Mouse (Mus musculus) stomach, embryonic 16.5 days (tissue): ENCODE data around the gene Pip4p1. TPM values are rescaled to one million over a fixed set of nuclear protein-coding genes. Genes with fewer than 3 reads are reported as not detected.
A peak's percentile ranks its signal among the peaks of the same experiment; 100 is the strongest.
"Not testable (repeated sequence)": the region's sequence is repeated elsewhere in the genome, so short reads cannot be mapped to it uniquely, and the experiment has no call there.

Experiments used
- ATAC-seq: fragments of 200-750 bp; cut with Nextera tagmentation; 2 replicates; pipeline ENCODE4 v1.8.0; 2017; ENCODE audit warnings: moderate number of reproducible peaks, moderate TSS enrichment; ENCODE audit not compliant: insufficient read depth, low FRiP score
- H3K27ac ChIP-seq: fragments of 300-500 bp; sonication (generic); 2 replicates; pipeline ENCODE4 v1.5.1; 2014; ENCODE audit warnings: low read length
- H3K27me3 ChIP-seq: fragments of 300-500 bp; sonication (generic); 2 replicates; pipeline ENCODE4 v1.6.1; 2014; ENCODE audit warnings: low read length, control low read depth, mixed read lengths; ENCODE audit not compliant: control insufficient read depth, insufficient read depth
- H3K36me3 ChIP-seq: fragments of 300-500 bp; sonication (generic); 2 replicates; pipeline ENCODE4 v1.6.1; 2014; ENCODE audit warnings: low read length; ENCODE audit not compliant: control insufficient read depth, insufficient read depth
- H3K4me1 ChIP-seq: fragments of 300-500 bp; sonication (generic); 2 replicates; pipeline ENCODE4 v1.6.1; 2014; ENCODE audit warnings: low read length, control low read depth, mixed read lengths; ENCODE audit not compliant: control insufficient read depth, insufficient read depth
- H3K4me2 ChIP-seq: fragments of 300-500 bp; sonication (generic); 2 replicates; pipeline ENCODE4 v1.6.1; 2014; ENCODE audit warnings: low read depth, low read length, mixed read lengths
- H3K4me3 ChIP-seq: fragments of 300-500 bp; sonication (generic); replicated peaks from 2 replicates; pipeline ENCODE4 v1.5.1; 2014; ENCODE audit warnings: mild to moderate bottlenecking, low read length
- H3K9ac ChIP-seq: fragments of 300-500 bp; sonication (generic); 2 replicates; pipeline ENCODE4 v1.6.1; 2014; ENCODE audit warnings: low read length
- H3K9me3 ChIP-seq: fragments of 300-500 bp; sonication (generic); replicated peaks from 2 replicates; pipeline ENCODE4 v1.6.1; 2016; ENCODE audit warnings: low read length, control low read depth; ENCODE audit not compliant: control insufficient read depth
- WGBS: fragments of 180-500 bp; shearing (Covaris S2); extraction: QIAGEN DNeasy Blood & Tissue Kit; methylation state at CpG from one replicate; pipeline ENCODE4 v1.1.7; 2014; 5-methylcytosine and 5-hydroxymethylcytosine counted together
- polyA plus RNA-seq: library from polyadenylated mRNA; unstranded; fragments of >200 nt; fragmentation: Nextera tagmentation; extraction: Ambion mirVana; gene quantifications from 2 replicates; pipeline ENCODE4 v1.2.1, GENCODE M21; 2015

Pip4p1 gene
- 45.2 and 47.6 TPM in 2 replicates for polyA plus RNA-seq

DNA sequence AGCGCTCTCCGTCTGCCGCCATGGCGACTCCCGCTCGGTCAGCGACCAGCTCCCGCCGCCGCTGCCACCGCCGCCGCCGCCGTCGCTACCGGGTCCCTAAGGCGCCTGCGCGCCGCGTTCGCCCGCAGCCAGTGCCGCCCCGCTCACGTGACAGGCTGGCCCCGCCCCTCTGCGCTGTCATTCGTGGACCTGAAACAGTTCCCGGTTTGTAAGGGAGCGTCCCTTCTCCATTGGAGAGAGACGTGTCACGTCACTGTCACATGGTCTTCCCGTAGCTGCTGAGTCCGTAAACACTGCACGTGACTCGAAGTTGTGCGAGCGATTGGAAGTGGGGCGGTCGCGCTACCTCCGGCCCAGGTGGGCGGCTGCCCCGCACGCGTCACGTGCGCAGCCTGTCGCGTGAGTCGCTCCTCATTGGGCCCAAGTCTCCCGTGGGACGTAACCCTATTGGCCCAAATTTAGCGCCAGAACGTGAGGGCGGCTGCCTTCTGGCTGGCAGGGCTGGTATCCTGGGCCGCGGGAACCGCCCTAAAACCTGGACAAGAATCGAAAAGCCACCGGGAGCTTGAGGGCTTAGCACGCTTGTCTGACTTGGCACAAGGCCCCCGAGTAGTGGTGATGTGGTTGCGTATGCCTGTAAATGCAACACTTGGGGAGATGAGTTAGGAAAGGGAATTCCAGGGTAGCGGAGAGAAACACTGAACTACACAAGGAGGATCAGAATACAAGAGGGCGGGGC, at the start of gene Pip4p1, which contains the start of gene Pnp:
Gene Pip4p1 (minus strand): TSS at position 103 of the 739 bp plus-strand sequence.
Gene Pnp (plus strand): TSS at position 329 of the 739 bp plus-strand sequence.
- Histone ChIP-seq H3K9ac (peak within 1 kb of the TSS; percentile 98), H3K9me3 (no peaks in the 10 kb centered on the region), H3K4me1 (peaks cover 10% of the 10 kb centered on the region), H3K4me3 (peak within 1 kb of the TSS; percentile 99), H3K27ac (peak within 1 kb of the TSS; percentile 96), H3K27me3 (no peaks in the 10 kb centered on the region), H3K4me2 (peak within 1 kb of the TSS; percentile 83), H3K36me3 (peaks cover 18% of the 10 kb centered on the region; the same call in 1 of the 2 replicates)
- ATAC-seq: peak; percentile 99
- WGBS: under 1% methylated on average over 67 of the region's 68 CpGs

DNA sequence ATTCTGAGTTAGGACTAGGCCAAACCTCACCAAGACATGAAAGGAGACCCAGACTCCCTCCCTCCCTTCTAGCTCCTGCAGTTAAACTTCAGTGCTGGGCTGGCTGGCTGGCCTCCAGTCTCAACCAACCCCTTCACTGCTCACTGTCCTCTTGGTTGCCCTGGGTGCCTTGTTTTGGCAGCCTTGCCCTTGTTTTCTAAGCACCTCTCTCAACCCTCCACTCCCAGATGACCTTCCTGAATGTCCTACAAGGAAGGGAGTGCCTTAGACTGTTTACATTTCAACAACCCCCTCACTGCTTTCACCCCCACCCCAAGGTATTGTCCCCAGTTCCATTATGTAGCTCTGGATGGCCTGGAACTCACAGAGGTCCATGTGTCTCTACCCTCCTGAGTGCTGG, 49.0 kb upstream of the Pip4p1 start:
- H3K9me3 ChIP-seq: no peaks in the 10 kb centered on the region
- no peak overlapping the region for H3K27ac ChIP-seq
- no peak overlapping the region for H3K4me3 ChIP-seq
- no peak overlapping the region for H3K4me2 ChIP-seq
- no peaks in the 10 kb centered on the region for H3K36me3 ChIP-seq
- H3K4me1 ChIP-seq: no peaks in the 10 kb centered on the region
- no peaks in the 10 kb centered on the region for H3K27me3 ChIP-seq
- no peak for ATAC-seq
- no peak overlapping the region for H3K9ac ChIP-seq

DNA sequence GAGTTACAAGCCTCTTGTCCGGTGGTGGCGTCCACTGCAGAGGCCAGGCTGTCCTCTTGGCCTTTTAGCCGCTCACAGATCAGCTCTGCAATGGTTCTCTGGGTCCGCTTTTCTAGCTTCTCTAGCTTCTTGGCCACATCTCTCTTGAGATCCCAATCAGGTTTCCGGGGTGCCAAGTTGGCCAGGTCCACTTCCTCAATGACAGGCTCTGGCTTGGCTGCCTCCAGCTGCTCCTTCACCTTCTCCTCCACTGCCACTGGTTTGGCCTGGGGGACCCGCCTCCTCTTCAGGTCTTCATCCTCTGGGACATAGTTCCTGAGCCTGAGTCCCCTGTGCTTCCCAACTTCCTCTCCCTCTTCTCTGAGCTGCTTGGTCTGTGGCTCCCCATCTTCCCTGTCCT, 47.8 kb upstream of the Pip4p1 start:
- ATAC-seq, H3K27ac ChIP-seq, H3K9me3 ChIP-seq, H3K4me1 ChIP-seq, H3K4me2 ChIP-seq, H3K36me3 ChIP-seq, H3K27me3 ChIP-seq, H3K4me3 ChIP-seq, H3K9ac ChIP-seq: not testable (repeated sequence)
- 90% methylated on average over 6 of the region's 6 CpGs for WGBS

DNA sequence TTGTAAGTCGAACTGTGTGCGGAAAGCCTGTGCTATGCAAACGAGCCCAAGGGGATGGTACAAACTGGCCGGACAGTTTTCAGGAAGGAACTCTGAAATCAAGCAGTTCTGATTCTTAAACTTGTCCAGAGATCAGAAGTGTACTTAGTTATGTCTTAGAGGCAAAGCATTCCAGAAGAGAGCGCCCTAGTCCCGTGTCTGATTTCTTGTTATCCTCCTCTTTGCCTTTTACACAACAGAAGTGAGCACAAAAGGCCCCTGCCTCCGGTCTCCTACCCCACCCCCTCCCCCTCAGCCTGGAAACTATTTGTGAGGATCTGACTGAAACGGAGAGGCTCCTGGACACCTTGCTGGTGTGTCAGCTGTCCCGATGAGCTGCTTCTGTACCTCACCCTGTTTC, 46.0 kb upstream of the Pip4p1 start:
- H3K36me3 ChIP-seq: no peaks in the 10 kb centered on the region
- no peak overlapping the region for H3K27ac ChIP-seq
- 0 out of 2 replicates have a peak overlapping the region, but pooled peaks have one; percentile 41 for H3K9ac ChIP-seq
- no peak for ATAC-seq
- no peaks in the 10 kb centered on the region for H3K9me3 ChIP-seq
- WGBS: 31% methylated on average over 9 of the region's 9 CpGs
- H3K27me3 ChIP-seq: no peaks in the 10 kb centered on the region
- no peak overlapping the region for H3K4me2 ChIP-seq
- no peaks in the 10 kb centered on the region for H3K4me1 ChIP-seq
- H3K4me3 ChIP-seq: no peak overlapping the region

DNA sequence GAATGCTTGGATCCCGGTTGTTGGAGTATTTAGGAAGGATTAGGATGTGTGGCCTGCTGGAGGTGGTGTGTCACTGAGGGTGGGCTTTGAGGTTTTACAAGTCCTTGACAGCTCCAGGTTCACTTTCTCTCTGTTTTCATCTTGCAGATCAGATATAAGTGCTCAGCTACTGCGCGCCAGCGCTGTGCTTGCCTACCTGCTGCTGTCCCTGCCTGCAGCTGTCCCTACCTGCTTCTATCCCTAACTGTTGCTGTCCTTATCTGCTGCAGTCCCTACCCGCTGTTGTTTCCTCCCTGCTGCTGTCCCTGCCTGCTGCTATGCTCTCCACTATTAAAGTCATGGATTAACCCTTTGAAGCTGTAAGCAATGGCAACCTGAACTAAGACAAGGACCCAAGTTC, 44.3 kb upstream of the Pip4p1 start:
- H3K36me3 ChIP-seq: no peaks in the 10 kb centered on the region
- WGBS: 64% methylated on average over 5 of the region's 5 CpGs
- no peak overlapping the region for H3K4me2 ChIP-seq
- H3K9ac ChIP-seq: no peak overlapping the region
- H3K4me1 ChIP-seq: no peaks in the 10 kb centered on the region
- H3K27ac ChIP-seq: no peak overlapping the region
- H3K4me3 ChIP-seq: no peak overlapping the region
- H3K27me3 ChIP-seq: no peaks in the 10 kb centered on the region
- no peak for ATAC-seq
- no peaks in the 10 kb centered on the region for H3K9me3 ChIP-seq

DNA sequence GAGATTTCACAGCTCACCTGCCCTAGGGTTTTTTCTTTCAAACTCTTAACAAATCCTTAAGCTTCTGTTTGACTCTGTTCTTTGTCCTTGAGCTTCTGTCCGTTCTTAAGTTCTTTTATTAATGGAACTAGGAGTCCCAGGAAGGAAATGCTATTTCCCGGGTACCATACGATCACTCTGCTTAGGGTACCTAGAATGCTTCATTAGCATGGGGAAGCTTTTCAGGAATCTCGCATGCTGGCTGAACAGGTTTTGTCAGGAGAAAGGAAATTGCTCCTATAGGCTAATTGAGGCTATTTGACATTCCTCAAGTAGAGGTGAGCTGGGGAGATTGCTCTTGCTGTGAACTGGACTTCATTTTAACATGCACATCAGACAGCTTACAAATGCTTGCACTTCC, 43.0 kb upstream of the Pip4p1 start:
- H3K9ac ChIP-seq: no peak overlapping the region
- H3K4me2 ChIP-seq: no peak overlapping the region
- WGBS: 35% methylated on average over 4 of the region's 4 CpGs
- H3K4me1 ChIP-seq: no peaks in the 10 kb centered on the region
- H3K27ac ChIP-seq: no peak overlapping the region
- H3K9me3 ChIP-seq: no peaks in the 10 kb centered on the region
- no peaks in the 10 kb centered on the region for H3K36me3 ChIP-seq
- H3K27me3 ChIP-seq: no peaks in the 10 kb centered on the region
- H3K4me3 ChIP-seq: no peak overlapping the region
- no peak for ATAC-seq

DNA sequence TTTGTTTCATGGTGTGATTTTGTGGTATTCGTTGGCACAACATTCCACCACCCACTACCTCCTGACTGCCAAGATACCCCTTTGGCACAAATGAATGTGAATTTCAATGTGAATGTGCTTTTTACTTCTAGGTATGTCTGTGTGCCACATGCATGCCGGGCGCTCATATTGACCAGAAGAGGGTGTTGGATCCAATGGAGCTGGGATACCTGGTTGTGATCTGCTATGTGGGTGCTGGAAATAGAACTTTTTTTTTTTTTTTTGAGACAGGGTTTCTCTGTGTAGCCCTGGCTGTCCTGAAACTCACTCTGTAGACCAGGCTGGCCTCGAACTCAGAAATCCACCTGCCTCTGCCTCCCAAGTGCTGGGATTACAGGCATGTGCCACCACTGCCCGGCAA, 42.4 kb upstream of the Pip4p1 start:
- not testable (repeated sequence) for H3K4me3 ChIP-seq, H3K4me1 ChIP-seq, H3K4me2 ChIP-seq, ATAC-seq, H3K9me3 ChIP-seq, H3K27me3 ChIP-seq, H3K9ac ChIP-seq, H3K27ac ChIP-seq, H3K36me3 ChIP-seq
- WGBS: 90% methylated on average over 5 of the region's 5 CpGs

DNA sequence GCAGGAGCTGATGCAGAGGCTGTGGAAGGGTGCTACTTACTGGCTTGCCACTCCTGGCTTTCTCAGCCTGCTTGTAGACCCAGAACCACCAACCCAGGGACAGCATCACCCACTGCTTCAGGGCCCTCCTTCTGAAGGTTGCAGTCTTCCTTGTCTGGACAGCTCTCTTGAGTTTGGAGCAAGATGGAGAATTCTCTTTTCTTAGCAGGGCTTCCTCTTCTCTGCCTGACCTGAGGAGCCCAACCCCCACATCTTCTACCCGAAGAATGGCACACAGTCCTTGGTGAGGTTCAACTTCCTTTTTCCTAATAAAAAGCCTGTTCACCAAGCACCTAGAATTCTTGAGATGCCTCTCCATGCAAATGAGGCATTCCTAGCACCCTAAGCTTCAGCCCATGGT, 40.2 kb upstream of the Pip4p1 start:
- ATAC-seq: no peak
- Histone ChIP-seq H3K27me3 (no peaks in the 10 kb centered on the region), H3K9me3 (no peaks in the 10 kb centered on the region), H3K36me3 (no peaks in the 10 kb centered on the region), H3K4me2 (no peak overlapping the region), H3K27ac (no peak overlapping the region), H3K4me3 (no peak overlapping the region), H3K4me1 (no peaks in the 10 kb centered on the region), H3K9ac (no peak overlapping the region)
- 58% methylated on average over 1 of the region's 1 CpGs for WGBS

DNA sequence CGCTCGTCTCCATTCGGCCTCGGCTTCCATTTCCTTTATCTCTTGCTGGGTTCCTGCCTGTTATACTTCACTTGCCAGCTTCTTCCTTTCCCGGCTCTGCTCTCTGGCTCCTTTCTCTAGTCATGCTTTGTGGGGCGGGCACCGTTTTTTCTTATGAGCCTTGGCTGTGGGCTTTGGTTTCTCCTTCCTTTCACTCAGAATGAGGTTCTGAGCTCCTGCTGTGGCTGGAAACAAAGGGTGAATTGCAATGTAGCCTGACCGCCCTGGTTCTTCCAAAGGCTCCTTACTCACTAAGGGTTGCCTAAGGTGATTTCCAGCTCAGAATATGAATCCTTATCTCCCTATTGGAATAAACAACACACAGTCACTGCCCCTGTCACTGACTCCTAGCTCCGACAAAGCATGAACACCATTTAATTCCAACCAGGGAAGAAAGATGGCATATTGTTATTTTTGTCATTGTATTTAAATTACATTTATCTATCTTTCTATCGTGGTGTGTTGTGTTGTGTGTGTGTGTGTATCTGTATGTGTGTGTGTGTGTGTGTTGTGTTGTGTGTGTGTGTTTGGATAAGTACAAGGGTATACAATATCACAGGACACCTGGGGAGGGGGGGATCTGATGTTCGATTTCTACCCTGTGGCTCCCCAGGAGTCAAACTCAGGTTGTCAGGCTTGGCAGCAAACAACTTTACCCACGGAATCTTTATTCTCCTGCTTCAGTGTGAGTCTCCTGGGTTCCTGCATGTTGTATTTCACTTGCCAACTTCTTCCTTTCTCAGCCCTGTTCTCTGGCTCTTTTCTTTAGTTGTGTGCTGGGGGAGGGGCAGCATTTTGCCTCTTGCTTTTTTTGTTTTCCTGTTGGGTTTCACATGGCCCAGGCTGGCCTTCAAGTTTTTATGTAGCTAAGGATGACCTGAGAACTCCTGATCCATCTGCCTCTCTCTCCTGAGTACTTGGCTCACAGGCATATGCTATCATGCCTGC, 39.2 kb upstream of the Pip4p1 start:
- no peaks in the 10 kb centered on the region for H3K4me1 ChIP-seq
- H3K9me3 ChIP-seq: no peaks in the 10 kb centered on the region
- H3K9ac ChIP-seq: no peak overlapping the region
- no peaks in the 10 kb centered on the region for H3K36me3 ChIP-seq
- no peak overlapping the region for H3K4me3 ChIP-seq
- no peak for ATAC-seq
- H3K27ac ChIP-seq: no peak overlapping the region
- no peak overlapping the region for H3K4me2 ChIP-seq
- WGBS: 41% methylated on average over 12 of the region's 12 CpGs
- no peaks in the 10 kb centered on the region for H3K27me3 ChIP-seq
